Mouse (Mus musculus): ENCODE data around the gene Arrdc5.

Arrdc5 gene

GRCm38 (mm10) chr17:56303847-56304586 lies 3.9 kb upstream of the Arrdc5 start:
- peak; percentile 98 for DNase-seq (ENCODE audit: low spot score)

DNA sequence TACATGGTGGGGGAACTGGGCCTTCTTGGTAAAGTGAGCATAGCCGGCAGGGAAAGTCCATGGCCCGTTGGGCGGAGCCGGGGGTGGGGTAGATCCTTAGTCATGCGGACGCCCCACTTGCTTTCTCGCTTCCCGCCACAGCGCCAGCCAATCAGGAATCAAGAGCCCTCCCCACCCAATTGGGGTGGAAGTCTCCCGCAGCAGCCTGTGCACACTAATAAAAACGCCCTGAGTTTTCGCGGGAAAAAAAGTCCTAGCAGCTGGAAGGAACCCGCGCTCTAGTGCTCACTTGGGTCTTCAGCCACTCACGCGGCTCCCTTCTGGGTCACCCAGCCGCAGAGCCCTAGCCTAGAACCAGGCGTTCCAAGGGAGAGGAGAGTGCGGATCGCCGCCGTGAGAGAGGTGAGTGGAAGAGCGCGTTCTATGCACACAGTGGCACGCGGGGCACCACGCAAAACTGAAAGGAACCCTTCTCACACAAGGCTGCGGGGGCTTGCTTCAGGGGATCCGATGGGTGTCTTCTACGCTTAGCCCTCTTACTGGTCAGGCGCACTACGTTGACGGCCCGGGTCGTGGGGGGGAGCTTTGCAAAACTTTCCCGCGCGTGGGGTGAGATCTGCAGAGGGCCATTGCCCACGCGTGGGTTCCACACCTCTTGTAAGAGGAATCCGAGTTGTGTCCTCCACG lies 3.2 kb upstream of the Arrdc5 start, which contains the start of gene Uhrf1:
Gene Uhrf1 (plus strand): TSS at position 162 of the 687 bp plus-strand sequence.
- DNase-seq (ENCODE audit: low spot score), result peak; percentile 86

DNA sequence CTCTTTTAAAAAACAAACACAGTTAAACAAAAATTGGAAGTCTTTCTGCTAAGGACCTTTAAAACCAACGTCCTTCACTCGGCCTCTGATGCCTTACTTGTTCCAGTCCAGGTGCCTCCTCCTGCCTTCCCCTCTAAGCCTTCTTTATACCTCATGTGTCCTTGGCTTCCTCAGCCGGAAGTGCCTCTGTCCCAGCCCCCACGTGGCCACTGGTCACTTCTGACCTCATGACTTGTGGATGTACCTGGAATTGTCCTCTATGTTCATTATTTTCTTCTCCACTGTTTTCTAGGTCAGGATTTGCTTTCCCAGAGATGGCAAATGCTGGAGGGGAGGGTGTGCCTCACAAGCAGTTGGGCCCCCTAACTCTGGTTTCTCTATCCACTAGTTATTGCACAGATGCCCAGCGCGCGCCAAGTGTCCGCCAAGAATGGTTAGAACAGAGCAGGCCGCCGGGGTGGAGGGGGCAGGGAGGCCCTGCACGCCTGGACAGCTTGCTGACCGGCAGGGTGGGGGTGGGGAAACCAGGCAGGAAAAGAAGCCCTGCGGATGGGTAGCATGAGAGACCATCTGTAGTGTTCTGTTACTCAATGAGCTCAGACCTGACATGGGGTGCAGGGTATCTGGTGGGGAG lies 2.4 kb upstream of the Arrdc5 start:
- DNase-seq (ENCODE audit: low spot score), result peak; percentile 72

- DNase-seq (ENCODE audit: low spot score), result no peak
Observed at GRCm38 (mm10) chr17:56298238-56298637, 1.8 kb downstream of the Arrdc5 start.

DNA sequence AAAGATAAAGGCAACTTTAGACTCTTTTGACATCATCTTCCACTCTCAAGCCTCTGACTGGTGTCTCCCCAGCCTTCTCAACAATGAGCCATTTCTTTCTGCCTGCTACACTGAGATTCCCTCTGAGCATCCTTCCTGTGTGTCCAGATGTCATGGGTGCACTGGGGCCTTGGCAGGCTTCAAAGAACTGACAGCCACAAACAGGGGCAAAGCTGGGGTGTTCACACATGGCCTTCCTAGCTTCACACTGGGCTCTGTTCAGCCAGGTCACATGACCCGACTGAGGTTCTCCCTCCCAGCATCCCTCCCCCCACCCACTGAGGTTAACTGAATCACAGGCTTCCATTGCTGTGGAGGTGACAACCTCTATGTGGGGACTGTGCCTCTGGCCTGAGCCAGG lies 3.9 kb downstream of the Arrdc5 start:
- no peak for DNase-seq (ENCODE audit: low spot score)

DNA sequence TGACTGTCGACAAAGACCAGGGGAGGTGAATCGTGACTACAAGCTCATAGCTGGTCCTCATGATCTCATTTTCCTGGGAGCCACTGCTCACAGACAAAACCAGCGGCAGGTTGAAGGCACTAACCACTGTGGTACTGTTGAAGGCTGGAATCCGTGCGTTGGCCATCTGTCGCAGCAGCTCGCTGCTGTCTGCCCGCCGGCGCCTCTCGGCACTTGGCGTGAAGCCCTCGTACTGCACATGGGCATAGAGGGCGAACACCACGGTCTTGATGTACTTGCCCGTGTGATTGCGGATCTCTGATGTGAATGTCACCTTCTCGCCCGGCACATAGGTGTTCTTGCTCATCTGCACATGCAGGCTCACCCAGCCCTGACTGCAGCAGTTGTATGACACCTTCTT lies 5.8 kb downstream of the Arrdc5 start:
- no peak for DNase-seq (ENCODE audit: low spot score)

GRCm38 (mm10) chr17:56293291-56293690 lies 6.8 kb downstream of the Arrdc5 start:
- DNase-seq (ENCODE audit: low spot score), result no peak

GRCm38 (mm10) chr17:56292531-56293222 lies 7.4 kb downstream of the Arrdc5 start, which contains the start of gene Plin3:
Plin3 (minus strand) TSS chr17:56292873.
- no peak for DNase-seq (ENCODE audit: low spot score)

GRCm38 (mm10) chr17:56291826-56292475 lies 8.1 kb downstream of the Arrdc5 start:
- DNase-seq (ENCODE audit: low spot score), result no peak

DNA sequence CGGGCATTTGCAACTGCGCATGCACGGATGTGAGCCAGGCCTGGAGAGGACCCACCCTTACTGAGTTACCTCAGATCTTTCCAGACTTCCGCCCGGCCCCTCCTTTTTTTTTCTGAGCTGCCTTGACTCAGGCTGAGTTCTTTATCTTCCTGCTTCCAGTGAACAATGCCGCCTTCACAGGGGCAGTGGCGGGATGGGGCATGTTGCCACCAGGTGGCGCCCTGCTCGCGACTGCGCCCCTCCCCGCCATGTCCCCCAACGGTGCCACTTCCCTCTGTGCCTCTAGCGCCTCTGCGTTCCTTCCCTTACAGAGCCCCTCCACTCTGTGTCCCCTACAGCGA lies 8.9 kb downstream of the Arrdc5 start:
- peak; percentile 93 for DNase-seq (ENCODE audit: low spot score)

DNA sequence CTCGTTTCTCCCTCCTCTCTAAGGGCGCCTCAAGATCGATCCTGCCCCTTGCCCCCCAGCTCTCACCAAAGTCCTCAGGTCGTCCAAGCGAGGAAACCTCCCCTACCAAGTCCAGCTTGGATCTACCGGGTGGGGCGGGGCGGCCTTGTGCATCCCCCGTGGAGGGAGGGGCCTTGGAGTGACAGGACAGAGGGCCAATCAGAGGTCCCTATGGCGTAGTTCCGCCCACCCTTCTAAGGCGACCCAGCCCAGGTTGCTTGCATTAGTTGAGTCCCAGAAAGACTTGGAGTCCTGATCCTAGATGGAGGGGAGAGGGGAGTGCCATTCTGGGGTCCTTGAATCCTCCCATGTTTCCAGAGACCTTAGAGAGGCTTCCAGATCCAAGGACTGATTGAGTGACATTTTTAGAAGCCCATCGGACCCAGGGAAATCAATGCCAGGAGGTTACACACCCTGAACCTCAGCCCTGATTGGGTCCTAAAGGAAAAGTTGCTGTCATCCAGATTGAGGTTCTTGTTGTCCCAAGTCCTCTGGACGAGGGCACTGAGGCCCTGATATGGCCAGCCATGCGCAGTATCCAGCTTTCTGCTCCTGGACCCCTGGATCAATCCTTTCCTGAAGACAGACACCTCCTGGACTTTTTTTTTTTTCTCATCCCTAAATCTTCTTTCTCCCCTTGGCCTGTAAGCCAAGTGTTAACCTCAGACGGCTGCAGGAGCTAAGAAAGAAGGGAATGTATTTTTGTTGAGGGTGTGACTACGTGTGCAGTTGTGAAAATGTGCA lies 9.5 kb downstream of the Arrdc5 start:
- peak; percentile 99 for DNase-seq (ENCODE audit: low spot score)

DNA sequence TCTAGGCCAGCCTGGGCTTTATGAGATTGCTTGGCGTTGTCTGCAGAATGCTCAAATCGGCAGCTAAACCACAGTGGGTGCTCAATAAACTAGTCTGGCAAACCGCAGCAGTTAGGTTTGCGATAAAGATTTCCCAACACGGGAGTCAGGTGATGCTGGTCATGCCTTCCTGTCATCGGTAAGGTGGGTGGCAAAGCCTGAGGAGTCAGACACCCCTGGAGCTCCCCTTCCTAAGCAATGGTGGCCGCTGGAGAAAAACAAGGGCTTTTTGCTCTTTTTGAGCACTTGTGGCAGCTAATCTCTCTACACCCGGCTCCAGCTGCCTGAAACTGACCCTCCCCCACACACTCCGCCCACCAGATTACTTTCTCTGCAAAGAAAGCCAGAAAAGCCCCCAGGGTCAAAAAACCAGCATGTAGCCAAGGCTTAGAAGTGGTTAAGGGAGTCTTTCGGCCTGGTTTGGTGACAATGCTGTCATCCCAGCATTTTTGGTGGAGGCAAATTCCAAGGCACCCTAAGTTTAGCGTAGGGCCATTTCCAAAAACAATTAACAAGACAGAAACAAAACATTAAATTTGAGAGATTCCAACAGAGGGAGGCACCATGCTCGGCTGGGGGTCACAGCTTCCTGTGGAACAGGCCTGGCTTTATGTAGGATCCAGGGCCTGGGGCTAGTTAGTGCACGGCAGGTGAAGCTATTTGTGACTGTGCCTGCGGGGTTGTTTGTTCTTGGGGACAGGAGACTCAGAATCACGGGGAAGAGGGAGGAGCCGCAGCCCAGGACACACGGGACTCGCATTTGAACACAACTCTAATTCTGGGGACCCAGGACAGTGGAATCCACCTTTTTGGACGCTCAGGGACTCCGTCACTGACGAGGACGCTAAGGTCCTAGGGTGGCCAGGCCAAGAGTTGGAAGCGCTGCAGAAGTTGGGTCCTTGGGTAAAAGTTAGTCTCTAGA lies 10.4 kb downstream of the Arrdc5 start:
- DNase-seq (ENCODE audit: low spot score), result peak; percentile 85

GRCm38 (mm10) chr17:56288866-56289265 lies 11.2 kb downstream of the Arrdc5 start:
- no peak for DNase-seq (ENCODE audit: low spot score)

DNA sequence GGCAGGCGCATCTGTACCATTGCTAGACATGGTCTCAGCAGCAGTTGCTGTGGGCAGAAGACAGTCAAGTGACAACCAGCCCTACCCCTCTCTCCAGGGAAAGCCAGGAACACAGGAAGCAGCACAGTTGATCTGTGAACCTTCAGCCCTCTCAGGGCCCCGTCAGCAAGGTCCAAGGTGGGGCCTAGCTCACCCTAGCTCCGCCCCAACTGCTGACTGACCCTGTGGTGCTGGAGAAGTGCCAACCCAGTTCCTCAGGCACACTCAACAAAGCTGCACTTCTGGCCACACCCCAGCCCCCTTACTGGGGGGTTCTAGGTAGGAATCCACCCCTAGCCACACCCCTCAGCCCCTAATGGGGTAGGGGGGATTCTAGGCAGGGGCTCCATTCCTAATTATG lies 12.3 kb downstream of the Arrdc5 start:
- peak; percentile 73 for DNase-seq (ENCODE audit: low spot score)

DNA sequence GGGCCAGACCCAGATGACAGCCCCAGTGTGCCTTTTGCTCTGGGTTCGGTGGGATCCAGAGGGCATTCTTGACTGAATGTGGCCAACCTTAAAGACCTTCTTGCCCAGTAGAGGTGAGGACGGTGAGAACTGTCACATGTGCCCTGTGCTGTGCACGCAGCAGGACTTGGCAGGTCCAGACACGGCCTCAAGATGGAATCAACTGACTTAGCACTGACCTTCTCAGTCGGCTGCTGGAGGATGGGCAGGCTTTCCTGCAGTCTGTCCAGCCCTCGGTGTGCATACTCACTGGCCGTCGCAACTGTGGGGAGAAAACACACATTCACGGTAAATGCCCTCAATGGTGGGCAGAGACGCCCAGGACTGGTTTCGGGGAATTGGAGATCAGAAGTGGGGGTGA lies 14.1 kb downstream of the Arrdc5 start:
- DNase-seq (ENCODE audit: low spot score), result no peak

GRCm38 (mm10) chr17:56283316-56283715 lies 16.8 kb downstream of the Arrdc5 start:
- no peak for DNase-seq (ENCODE audit: low spot score)

- no peak for DNase-seq (ENCODE audit: low spot score)
Observed at GRCm38 (mm10) chr17:56282802-56283201, 17.3 kb downstream of the Arrdc5 start.

GRCm38 (mm10) chr17:56281193-56281592 lies 18.9 kb downstream of the Arrdc5 start:
- no peak for DNase-seq (ENCODE audit: low spot score)

DNA sequence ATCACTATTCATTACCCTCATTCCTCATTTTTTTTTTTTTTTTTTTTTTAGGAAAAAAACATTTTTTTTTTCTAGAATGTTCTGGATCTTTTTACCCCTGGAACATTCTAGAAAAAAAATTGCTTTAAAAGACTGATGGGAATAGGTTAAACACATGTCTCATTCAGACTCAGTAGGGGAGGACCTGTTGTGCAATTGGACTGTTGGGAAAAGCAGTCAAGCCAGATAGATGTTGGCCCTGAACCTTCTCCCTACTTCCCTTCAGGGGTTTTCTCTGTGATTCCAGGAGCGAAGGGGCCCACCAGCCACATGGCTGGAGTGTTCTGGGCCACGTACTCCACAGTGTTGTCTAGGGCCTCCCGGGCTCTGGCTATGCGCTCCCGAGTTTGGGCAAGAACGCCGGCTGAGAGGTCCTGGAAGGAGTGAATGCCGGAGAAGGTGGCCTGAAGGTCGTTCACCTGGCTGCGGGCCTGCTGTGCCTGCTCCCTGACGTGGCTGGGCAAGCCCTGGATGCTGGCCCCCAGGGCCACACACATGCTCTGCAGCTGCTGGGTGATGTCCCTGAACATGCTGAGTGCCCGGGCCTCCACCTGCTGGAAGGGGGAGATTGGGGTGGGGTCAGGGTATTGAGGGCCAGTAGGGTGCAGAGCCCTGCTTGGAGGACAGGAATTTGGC lies 20.5 kb downstream of the Arrdc5 start:
- no peak for DNase-seq (ENCODE audit: low spot score)

All from testis, postnatal 10 days (tissue).